26 mouse cellular contexts compared by ENCODE assay signal in genomic region chr2:127379250-127379649, GRCm38 (mm10). TPM values are rescaled to one million over a fixed set of nuclear protein-coding genes. Genes with fewer than 3 reads are reported as not detected.
DNase-seq lines count a peak whose midpoint lies in the region; ATAC-seq and TF ChIP-seq lines count a peak whose summit lies in the region.
"Had no signal": no experiment of that assay in that cellular context is flagged by ENCODE, and none has a peak within 500 bp of the region (broad histone marks: within the 10 kb centered on the region; RNA-seq: fewer than 3 reads in every experiment).

No protein-coding gene starts in this region.

- no peak for TF ChIP-seq EP300 in lung, postnatal 0 days (IDR thresholded peaks at IDR 0.05)

- intact Hi-C loops in heart, postnatal 36 days (cut with DNase I), result no loop called here

- H3K4me2 ChIP-seq in lung, postnatal 0 days (replicated peaks; ENCODE audit: low read depth, low read length), result no peak overlapping the region
- H3K4me2 ChIP-seq in forebrain, embryonic 12.5 days, result no peak overlapping the region
- H3K4me2 ChIP-seq: embryonic facial prominence, embryonic 12.5 days; hindbrain, embryonic 13.5 days; limb, embryonic 12.5 days; liver, embryonic 12.5 days; midbrain, embryonic 15.5 days; neural tube, embryonic 12.5 days had no signal

- no peak overlapping the region for H3K27ac ChIP-seq in lung, postnatal 0 days (ENCODE audit: low read length)
- H3K27ac ChIP-seq in forebrain, embryonic 12.5 days, result no peak overlapping the region
- H3K27ac ChIP-seq: embryonic facial prominence, embryonic 12.5 days; hindbrain, embryonic 13.5 days; layer of hippocampus, adult 2 months; limb, embryonic 12.5 days; liver, embryonic 12.5 days; macrophage; midbrain, embryonic 15.5 days; neural tube, embryonic 12.5 days had no signal

- H3K27me3 ChIP-seq in lung, postnatal 0 days (replicated peaks; ENCODE audit: insufficient read depth, low read length), result no peaks in the 10 kb centered on the region
- H3K27me3 ChIP-seq in forebrain, embryonic 12.5 days, result no peaks in the 10 kb centered on the region
- H3K27me3 ChIP-seq: embryonic facial prominence, embryonic 12.5 days; limb, embryonic 12.5 days; midbrain, embryonic 15.5 days; neural tube, embryonic 12.5 days had no signal

- no peak overlapping the region for H3K4me3 ChIP-seq in lung, postnatal 0 days (ENCODE audit: low read depth, low read length)
- no peak overlapping the region for H3K4me3 ChIP-seq in forebrain, embryonic 12.5 days (replicated peaks)
- H3K4me3 ChIP-seq: embryonic facial prominence, embryonic 12.5 days; hindbrain, embryonic 13.5 days; layer of hippocampus, adult 2 months; limb, embryonic 12.5 days; liver, embryonic 12.5 days; midbrain, embryonic 15.5 days; neural tube, embryonic 12.5 days had no signal

- ATAC-seq in lung, postnatal 0 days, result peak; percentile 41
- ATAC-seq in forebrain, embryonic 12.5 days (ENCODE audit: low FRiP score), result no peak
- ATAC-seq: CD4-positive, CD25-positive, alpha-beta regulatory T cell, adult 4 months; liver, embryonic 12.5 days; midbrain, embryonic 15.5 days had no signal

- H3K9ac ChIP-seq in lung, postnatal 0 days (replicated peaks; ENCODE audit: low read depth), result no peak overlapping the region
- H3K9ac ChIP-seq in forebrain, embryonic 12.5 days, result no peak overlapping the region
- H3K9ac ChIP-seq: embryonic facial prominence, embryonic 12.5 days; hindbrain, embryonic 13.5 days; limb, embryonic 12.5 days; midbrain, embryonic 15.5 days; neural tube, embryonic 12.5 days had no signal

- no peak for TF ChIP-seq CTCF in lung, postnatal 0 days (IDR thresholded peaks at IDR 0.05)

- WGBS in lung, postnatal 0 days, result 58% methylated on average over 3 of the region's 3 CpGs
- 80% methylated on average over 3 of the region's 3 CpGs for WGBS in forebrain, embryonic 12.5 days

- H3K4me1 ChIP-seq in lung, postnatal 0 days (ENCODE audit: insufficient read depth, low read depth, low read length), result no peaks in the 10 kb centered on the region
- H3K4me1 ChIP-seq in forebrain, embryonic 12.5 days, result peaks cover 12% of the 10 kb centered on the region
- H3K4me1 ChIP-seq: embryonic facial prominence, embryonic 12.5 days; limb, embryonic 12.5 days had no signal

- DNase-seq in heart, adult 11 months, result peak; percentile 96
- DNase-seq in heart, postnatal 36 days, result no peak
- peak; percentile 39 for DNase-seq in kidney, adult 11 months
- DNase-seq in kidney, postnatal 4 days, result no peak
- DNase-seq in lung, postnatal 0 days (ENCODE audit: low spot score), result peak; percentile 19
- DNase-seq in lung, postnatal 25 days (ENCODE audit: low spot score), result no peak
- DNase-seq: cerebellum, adult 2 months; cerebellum, postnatal 25 days; lung, adult 2 months; right cerebral cortex, postnatal 14 days; spleen, adult 18-20 months had no signal

- no peaks in the 10 kb centered on the region for H3K9me3 ChIP-seq in lung, postnatal 0 days (ENCODE audit: low read length)
- no peaks in the 10 kb centered on the region for H3K9me3 ChIP-seq in forebrain, embryonic 12.5 days
- H3K9me3 ChIP-seq: embryonic facial prominence, embryonic 12.5 days; hindbrain, embryonic 13.5 days; limb, embryonic 12.5 days; liver, embryonic 12.5 days; midbrain, embryonic 15.5 days; neural tube, embryonic 12.5 days had no signal

- no peaks in the 10 kb centered on the region for H3K36me3 ChIP-seq in lung, postnatal 0 days (ENCODE audit: insufficient read depth, low read length)
- no peaks in the 10 kb centered on the region for H3K36me3 ChIP-seq in forebrain, embryonic 12.5 days (replicated peaks)
- H3K36me3 ChIP-seq: embryonic facial prominence, embryonic 12.5 days; hindbrain, embryonic 13.5 days; limb, embryonic 12.5 days; midbrain, embryonic 15.5 days; neural tube, embryonic 12.5 days had no signal

RNA-seq across cellular contexts. Expression of gene Adra2b, which starts 16.2 kb away (rescaled TPM):
- 1 to 10 TPM in 1 of 2 experiments, under 1 TPM in 1; 0.80 to 1.2 TPM for total RNA-seq in heart, postnatal 36 days (2021)
- 0.10 and 0.30 TPM in 2 replicates for polyA plus RNA-seq in lung, postnatal 0 days (2015; fragmentation: Nextera tagmentation; extraction: Ambion mirVana)
- polyA plus RNA-seq in forebrain, embryonic 12.5 days (2016; fragmentation: Nextera tagmentation; extraction: Ambion mirVana), result 1.5 and 1.9 TPM in 2 replicates
- polyA plus RNA-seq: CD4-positive, CD25-positive, alpha-beta regulatory T cell, adult 4 months; macrophage had no signal

RNA-seq across cellular contexts. Expression of gene Astl, which starts 40.8 kb away (rescaled TPM):
- not detected for total RNA-seq in heart, postnatal 36 days (2021)
- not detected in 2 replicates for polyA plus RNA-seq in lung, postnatal 0 days (2015; fragmentation: Nextera tagmentation; extraction: Ambion mirVana)
- polyA plus RNA-seq in forebrain, embryonic 12.5 days (2016; fragmentation: Nextera tagmentation; extraction: Ambion mirVana), result not detected in 2 replicates
- total RNA-seq: adrenal gland, postnatal 14 days; gastrocnemius, adult 18-20 months; layer of hippocampus, adult 2 months; left cerebral cortex, postnatal 14 days had no signal
- polyA plus RNA-seq: cerebellum, adult 2 months; embryonic facial prominence, embryonic 12.5 days; forebrain, embryonic 11.5 days; heart, embryonic 14.5 days; hindbrain, embryonic 13.5 days; limb, embryonic 12.5 days; liver, embryonic 12.5 days; lung, adult 2 months; macrophage; midbrain, embryonic 15.5 days; neural tube, embryonic 12.5 days had no signal

RNA-seq across cellular contexts. Expression of gene Dusp2, which starts 43.3 kb away (rescaled TPM):
- total RNA-seq in heart, postnatal 36 days (2021), result under 1 TPM; 0.36 to 0.38 TPM
- 3.6 and 4.3 TPM in 2 replicates for polyA plus RNA-seq in lung, postnatal 0 days (2015; fragmentation: Nextera tagmentation; extraction: Ambion mirVana)
- 3.9 and 4.8 TPM in 2 replicates for polyA plus RNA-seq in forebrain, embryonic 12.5 days (2016; fragmentation: Nextera tagmentation; extraction: Ambion mirVana)

RNA-seq across cellular contexts. Expression of gene Gpat2, which starts 45.7 kb away (rescaled TPM):
- not detected for total RNA-seq in heart, postnatal 36 days (2021)
- polyA plus RNA-seq in lung, postnatal 0 days (2015; fragmentation: Nextera tagmentation; extraction: Ambion mirVana), result 0.21 and 0.23 TPM in 2 replicates
- 0.14 and 0.22 TPM in 2 replicates for polyA plus RNA-seq in forebrain, embryonic 12.5 days (2016; fragmentation: Nextera tagmentation; extraction: Ambion mirVana)
- total RNA-seq: gastrocnemius, adult 18-20 months had no signal
- polyA plus RNA-seq: macrophage had no signal

Comparison
In these comparisons a context has a peak if more than half of its experiments do, and no peak if none do; other contexts are left out.
1. DNase-seq: peak in heart, adult 11 months (single experiment), kidney, adult 11 months (single experiment) and lung, postnatal 0 days (single experiment); none in heart, postnatal 36 days (0 of 2), kidney, postnatal 4 days (0 of 2) and lung, postnatal 25 days (single experiment).